Mouse (Mus musculus): ENCODE measurements around the gene Ccdc180. TPM values are rescaled to one million over a fixed set of nuclear protein-coding genes. Genes with fewer than 3 reads are reported as not detected.
A peak's percentile ranks its signal among the peaks of the same experiment; 100 is the strongest.

Gene Ccdc180
- polyA plus RNA-seq, 1 experiment, result 0.29 TPM

- no peak for TF ChIP-seq POLR2A (IDR thresholded peaks at IDR 0.05; ENCODE audit: borderline replicate concordance, insufficient read depth, low read length)
- TF ChIP-seq CTCF (IDR thresholded peaks at IDR 0.05; ENCODE audit: borderline replicate concordance, insufficient read depth, low read depth, low read length), result no peak
- 23% methylated on average over 6 of the region's 6 CpGs for WGBS
- H3K27me3 ChIP-seq (ENCODE audit: control insufficient read depth, insufficient read depth, low read length), result no peaks in the 10 kb centered on the region
- no peak overlapping the region for H3K27ac ChIP-seq (ENCODE audit: insufficient read depth, low read length)
- no peak overlapping the region for H3K4me3 ChIP-seq (replicated peaks; ENCODE audit: insufficient read depth, low read depth, low read length)
- no peaks in the 10 kb centered on the region for H3K4me1 ChIP-seq (ENCODE audit: control insufficient read depth, insufficient read depth, low read length)
- no peak for DNase-seq
These were observed 76.6 kb downstream of the Ccdc180 start for GRCm38 (mm10) chr4:45966716-45967115.

DNA sequence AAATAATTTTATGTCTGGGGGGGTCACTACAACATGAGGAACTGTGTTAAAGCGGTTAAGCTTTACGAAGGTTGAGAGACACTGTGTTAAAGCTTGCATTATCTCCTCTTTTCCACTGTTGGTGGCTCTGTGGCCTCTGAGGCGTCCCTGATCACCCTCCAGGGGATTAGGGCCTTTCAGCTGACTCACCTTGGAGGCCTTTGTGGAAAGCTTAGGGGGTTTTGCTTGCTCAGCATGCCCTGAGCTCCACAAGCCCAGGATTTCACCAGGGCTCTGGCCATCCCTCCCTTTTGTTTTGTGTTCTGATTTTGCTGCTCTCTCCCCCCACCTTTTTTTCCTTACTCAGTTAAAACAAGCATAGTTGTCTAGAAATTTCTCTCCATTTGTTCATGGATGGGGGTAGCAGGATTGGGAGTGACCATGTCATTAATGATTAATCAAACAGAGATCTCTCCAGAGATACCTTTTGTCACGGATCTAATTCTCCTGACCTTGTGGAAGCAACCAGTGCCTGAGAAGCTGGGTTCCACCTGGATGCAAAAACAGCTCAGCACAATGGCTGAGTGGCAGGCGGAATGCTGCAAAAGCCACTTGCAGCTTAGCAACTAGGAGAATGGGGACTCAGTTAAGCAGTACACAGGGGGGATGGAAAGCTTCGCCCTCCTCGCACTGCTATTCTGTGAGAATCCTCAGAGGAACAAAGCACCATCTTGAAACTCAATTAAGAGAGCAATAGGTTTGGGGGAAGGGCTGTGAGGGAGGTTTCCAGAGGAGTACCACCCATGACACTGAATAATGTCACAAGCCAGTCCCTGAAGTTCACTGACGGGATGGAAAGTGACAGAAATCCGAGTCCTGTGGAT lies 77.6 kb downstream of the Ccdc180 start:
- WGBS, result 54% methylated on average over 9 of the region's 9 CpGs
- DNase-seq, result no peak
- Histone ChIP-seq H3K27me3 (ENCODE audit: control insufficient read depth, insufficient read depth, low read length) (no peaks in the 10 kb centered on the region), H3K4me3 (replicated peaks; ENCODE audit: insufficient read depth, low read depth, low read length) (no peak overlapping the region), H3K4me1 (ENCODE audit: control insufficient read depth, insufficient read depth, low read length) (no peaks in the 10 kb centered on the region), H3K27ac (ENCODE audit: insufficient read depth, low read length) (no peak overlapping the region)
- TF ChIP-seq POLR2A (IDR thresholded peaks at IDR 0.05; ENCODE audit: borderline replicate concordance, insufficient read depth, low read length), result no peak
- no peak for TF ChIP-seq CTCF (IDR thresholded peaks at IDR 0.05; ENCODE audit: borderline replicate concordance, insufficient read depth, low read depth, low read length)

- Histone ChIP-seq H3K27ac (ENCODE audit: insufficient read depth, low read length) (no peak overlapping the region), H3K4me3 (replicated peaks; ENCODE audit: insufficient read depth, low read depth, low read length) (no peak overlapping the region), H3K4me1 (ENCODE audit: control insufficient read depth, insufficient read depth, low read length) (peaks cover 2% of the 10 kb centered on the region), H3K27me3 (ENCODE audit: control insufficient read depth, insufficient read depth, low read length) (no peaks in the 10 kb centered on the region)
- 68% methylated on average over 2 of the region's 2 CpGs for WGBS
- TF ChIP-seq CTCF (IDR thresholded peaks at IDR 0.05; ENCODE audit: borderline replicate concordance, insufficient read depth, low read depth, low read length) (no peak), POLR2A (IDR thresholded peaks at IDR 0.05; ENCODE audit: borderline replicate concordance, insufficient read depth, low read length) (no peak)
- DNase-seq, result no peak
These were observed 78.9 kb downstream of the Ccdc180 start for GRCm38 (mm10) chr4:45969051-45969450.

DNA sequence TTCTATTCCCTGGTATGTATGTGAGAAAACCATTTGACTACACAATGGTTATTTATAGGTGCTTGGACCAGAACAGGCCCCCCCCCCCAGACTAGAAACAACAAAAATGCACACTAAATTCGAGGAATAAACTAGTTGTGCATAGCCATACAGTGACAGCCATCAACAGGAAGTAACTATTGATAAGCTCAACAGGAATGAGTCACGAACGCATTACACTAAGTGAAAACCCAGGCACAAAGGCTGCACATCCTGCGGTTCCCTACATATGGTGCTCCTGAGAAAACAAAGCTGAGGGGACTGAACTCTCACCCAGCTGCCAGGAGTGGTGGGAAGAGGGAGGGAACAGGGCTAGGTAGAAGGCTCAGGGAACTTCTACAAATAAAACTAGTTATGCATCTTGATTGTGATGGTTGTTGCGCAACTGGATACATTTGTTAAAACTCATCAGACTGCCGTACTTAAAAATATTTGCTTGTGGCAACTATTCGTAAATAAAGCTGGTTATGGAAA lies 80.0 kb downstream of the Ccdc180 start:
- 74% methylated on average over 7 of the region's 7 CpGs for WGBS

GRCm38 (mm10) chr4:45971806-45972447 lies 81.8 kb downstream of the Ccdc180 start:
- TF ChIP-seq POLR2A (IDR thresholded peaks at IDR 0.05; ENCODE audit: borderline replicate concordance, insufficient read depth, low read length), result no peak
- TF ChIP-seq CTCF (IDR thresholded peaks at IDR 0.05; ENCODE audit: borderline replicate concordance, insufficient read depth, low read depth, low read length), result peak; percentile 78
- DNase-seq, result peak; percentile 97 to 100
- under 1% methylated on average over 51 of the region's 51 CpGs for WGBS

More for the DNA sequence above, 80.0 kb downstream of the Ccdc180 start:
- no peak for DNase-seq
- Histone ChIP-seq H3K4me1 (ENCODE audit: control insufficient read depth, insufficient read depth, low read length) (peaks cover 2% of the 10 kb centered on the region), H3K27ac (ENCODE audit: insufficient read depth, low read length) (no peak overlapping the region), H3K4me3 (replicated peaks; ENCODE audit: insufficient read depth, low read depth, low read length) (no peak overlapping the region), H3K27me3 (ENCODE audit: control insufficient read depth, insufficient read depth, low read length) (no peaks in the 10 kb centered on the region)
- TF ChIP-seq POLR2A (IDR thresholded peaks at IDR 0.05; ENCODE audit: borderline replicate concordance, insufficient read depth, low read length) (no peak), CTCF (IDR thresholded peaks at IDR 0.05; ENCODE audit: borderline replicate concordance, insufficient read depth, low read depth, low read length) (no peak)

GRCm38 (mm10) chr4:45972448-45972854 lies 82.3 kb downstream of the Ccdc180 start:
- no peak for TF ChIP-seq POLR2A (IDR thresholded peaks at IDR 0.05; ENCODE audit: borderline replicate concordance, insufficient read depth, low read length)
- no peak for TF ChIP-seq CTCF (IDR thresholded peaks at IDR 0.05; ENCODE audit: borderline replicate concordance, insufficient read depth, low read depth, low read length)

More at GRCm38 (mm10) chr4:45971806-45972447, 81.8 kb downstream of the Ccdc180 start:
- Histone ChIP-seq H3K4me1 (ENCODE audit: control insufficient read depth, insufficient read depth, low read length) (peaks cover 2% of the 10 kb centered on the region), H3K27ac (ENCODE audit: insufficient read depth, low read length) (no peak overlapping the region), H3K4me3 (replicated peaks; ENCODE audit: insufficient read depth, low read depth, low read length) (peak overlapping the region; percentile 92), H3K27me3 (ENCODE audit: control insufficient read depth, insufficient read depth, low read length) (no peaks in the 10 kb centered on the region)

GRCm38 (mm10) chr4:45972951-45973350 lies 82.8 kb downstream of the Ccdc180 start:
- Histone ChIP-seq H3K4me1 (ENCODE audit: control insufficient read depth, insufficient read depth, low read length) (peaks cover 2% of the 10 kb centered on the region), H3K27ac (ENCODE audit: insufficient read depth, low read length) (no peak overlapping the region), H3K4me3 (replicated peaks; ENCODE audit: insufficient read depth, low read depth, low read length) (peak overlapping the region; percentile 92), H3K27me3 (ENCODE audit: control insufficient read depth, insufficient read depth, low read length) (no peaks in the 10 kb centered on the region)
- no peak for DNase-seq
- TF ChIP-seq CTCF (IDR thresholded peaks at IDR 0.05; ENCODE audit: borderline replicate concordance, insufficient read depth, low read depth, low read length) (no peak), POLR2A (IDR thresholded peaks at IDR 0.05; ENCODE audit: borderline replicate concordance, insufficient read depth, low read length) (no peak)
- WGBS, result 21% methylated on average over 9 of the region's 9 CpGs

More at GRCm38 (mm10) chr4:45972448-45972854, 82.3 kb downstream of the Ccdc180 start:
- no peak for DNase-seq
- H3K4me1 ChIP-seq (ENCODE audit: control insufficient read depth, insufficient read depth, low read length), result peaks cover 2% of the 10 kb centered on the region
- under 1% methylated on average over 53 of the region's 53 CpGs for WGBS
- no peaks in the 10 kb centered on the region for H3K27me3 ChIP-seq (ENCODE audit: control insufficient read depth, insufficient read depth, low read length)
- H3K4me3 ChIP-seq (replicated peaks; ENCODE audit: insufficient read depth, low read depth, low read length), result peak overlapping the region; percentile 92
- H3K27ac ChIP-seq (ENCODE audit: insufficient read depth, low read length), result no peak overlapping the region

Measured in cerebellum, adult 2 months (tissue).